8 mouse cellular contexts compared by ENCODE assay signal in genomic region chr10:99203577-99204487, GRCm38 (mm10). TPM values are rescaled to one million over a fixed set of nuclear protein-coding genes. Genes with fewer than 3 reads are reported as not detected.
A peak's percentile ranks its signal among the peaks of the same experiment; 100 is the strongest.
DNase-seq lines count a peak whose midpoint lies in the region; ATAC-seq lines count a peak whose summit lies in the region.

No protein-coding gene starts in this region.

- H3K9ac ChIP-seq in limb, embryonic 12.5 days (replicated peaks), result peak overlapping the region; percentile 52
- peak overlapping the region; percentile 53 for H3K9ac ChIP-seq in midbrain, embryonic 13.5 days (replicated peaks)

- intact Hi-C loops in heart, postnatal 14 days (cut with DNase I), result loop anchor here (2.0 kb wide), 1 partner anchor 57 kb away; no protein-coding TSS in a partner anchor

- ATAC-seq in limb, embryonic 12.5 days (ENCODE audit: insufficient number of reproducible peaks, insufficient read depth, low FRiP score, low TSS enrichment, low read depth), result no peak
- ATAC-seq in midbrain, embryonic 13.5 days, result peak; percentile 70
- no peak for ATAC-seq in frontal cortex, adult (ENCODE audit: low TSS enrichment)

- peak overlapping the region; percentile 86 for H3K27ac ChIP-seq in embryonic facial prominence, embryonic 10.5 days (replicated peaks)
- peak overlapping the region; percentile 50 for H3K27ac ChIP-seq in limb, embryonic 12.5 days
- H3K27ac ChIP-seq in midbrain, embryonic 13.5 days, result peak overlapping the region; percentile 64

- H3K4me1 ChIP-seq in embryonic facial prominence, embryonic 10.5 days, result peaks cover 59% of the 10 kb centered on the region
- peaks cover 23% of the 10 kb centered on the region for H3K4me1 ChIP-seq in limb, embryonic 12.5 days (replicated peaks)
- H3K4me1 ChIP-seq in midbrain, embryonic 13.5 days (replicated peaks), result peaks cover 27% of the 10 kb centered on the region

- H3K36me3 ChIP-seq in embryonic facial prominence, embryonic 10.5 days (replicated peaks), result 0 out of 2 replicates have a peak, but pooled peaks cover 4% of the 10 kb centered on the region
- H3K36me3 ChIP-seq in limb, embryonic 12.5 days, result no peaks in the 10 kb centered on the region
- H3K36me3 ChIP-seq in midbrain, embryonic 13.5 days, result no peaks in the 10 kb centered on the region

- peak overlapping the region; percentile 54 for H3K4me3 ChIP-seq in embryonic facial prominence, embryonic 10.5 days
- H3K4me3 ChIP-seq in limb, embryonic 12.5 days (replicated peaks), result peak overlapping the region; percentile 29
- peak overlapping the region; percentile 34 for H3K4me3 ChIP-seq in midbrain, embryonic 13.5 days (replicated peaks)

- peak overlapping the region; percentile 57 for H3K4me2 ChIP-seq in limb, embryonic 12.5 days
- peak overlapping the region; percentile 57 for H3K4me2 ChIP-seq in midbrain, embryonic 13.5 days (replicated peaks)

- WGBS in embryonic facial prominence, embryonic 10.5 days, result 1% methylated on average over 29 of the region's 29 CpGs
- WGBS in limb, embryonic 12.5 days, result 3% methylated on average over 29 of the region's 29 CpGs
- WGBS in midbrain, embryonic 13.5 days, result under 1% methylated on average over 29 of the region's 29 CpGs

- DNase-seq in gastrocnemius, adult 18-20 months (ENCODE audit: low spot score), result peak; percentile 38
- DNase-seq in gastrocnemius, postnatal 25 days, result no peak
- DNase-seq in embryonic facial prominence, embryonic 10.5 days (ENCODE audit: low spot score), result peak; percentile 61
- peak; percentile 40 to 50 for DNase-seq in heart, postnatal 14 days
- DNase-seq in right cerebral cortex, postnatal 36 days (ENCODE audit: low spot score in 2 of 2), result no peak

- H3K27me3 ChIP-seq in embryonic facial prominence, embryonic 10.5 days (replicated peaks; ENCODE audit: low read depth, poor library complexity, severe bottlenecking), result no peaks in the 10 kb centered on the region
- H3K27me3 ChIP-seq in limb, embryonic 12.5 days, result no peaks in the 10 kb centered on the region
- H3K27me3 ChIP-seq in midbrain, embryonic 13.5 days, result no peaks in the 10 kb centered on the region

- no peaks in the 10 kb centered on the region for H3K9me3 ChIP-seq in embryonic facial prominence, embryonic 10.5 days
- no peaks in the 10 kb centered on the region for H3K9me3 ChIP-seq in limb, embryonic 12.5 days
- no peaks in the 10 kb centered on the region for H3K9me3 ChIP-seq in midbrain, embryonic 13.5 days

RNA-seq across cellular contexts. Expression of gene Dusp6, which starts 59.2 kb away (rescaled TPM):
- 10 to 100 TPM in 1 of 2 experiments, 1 to 10 TPM in 1; 7.2 to 12.4 TPM for total RNA-seq in gastrocnemius, adult 18-20 months (2021)
- total RNA-seq in gastrocnemius, postnatal 25 days (2021), result 10 to 100 TPM; 17.9 to 21.9 TPM
- 122 and 131 TPM in 2 replicates for polyA plus RNA-seq in embryonic facial prominence, embryonic 10.5 days (2016; fragmentation: Nextera tagmentation; extraction: Ambion mirVana)
- total RNA-seq in heart, postnatal 14 days (2021), result 10 to 100 TPM; 20.9 to 26.1 TPM
- 117 and 122 TPM in 2 replicates for polyA plus RNA-seq in limb, embryonic 12.5 days (2016; fragmentation: Nextera tagmentation; extraction: Ambion mirVana)
- polyA plus RNA-seq in midbrain, embryonic 13.5 days (2015; fragmentation: Nextera tagmentation; extraction: Ambion mirVana), result 21.8 and 26.5 TPM in 2 replicates

Comparison
In these comparisons a context has a peak if more than half of its experiments do, and no peak if none do; other contexts are left out.
1. DNase-seq: peak in gastrocnemius, adult 18-20 months (single experiment), embryonic facial prominence, embryonic 10.5 days (single experiment) and heart, postnatal 14 days (2 of 2); none in gastrocnemius, postnatal 25 days (single experiment) and right cerebral cortex, postnatal 36 days (0 of 2).
2. Peak in every context shown above with its lines, with median percentiles within 50 percentile points of each other: H3K27ac ChIP-seq and H3K4me3 ChIP-seq.